In the genomic region with DNA sequence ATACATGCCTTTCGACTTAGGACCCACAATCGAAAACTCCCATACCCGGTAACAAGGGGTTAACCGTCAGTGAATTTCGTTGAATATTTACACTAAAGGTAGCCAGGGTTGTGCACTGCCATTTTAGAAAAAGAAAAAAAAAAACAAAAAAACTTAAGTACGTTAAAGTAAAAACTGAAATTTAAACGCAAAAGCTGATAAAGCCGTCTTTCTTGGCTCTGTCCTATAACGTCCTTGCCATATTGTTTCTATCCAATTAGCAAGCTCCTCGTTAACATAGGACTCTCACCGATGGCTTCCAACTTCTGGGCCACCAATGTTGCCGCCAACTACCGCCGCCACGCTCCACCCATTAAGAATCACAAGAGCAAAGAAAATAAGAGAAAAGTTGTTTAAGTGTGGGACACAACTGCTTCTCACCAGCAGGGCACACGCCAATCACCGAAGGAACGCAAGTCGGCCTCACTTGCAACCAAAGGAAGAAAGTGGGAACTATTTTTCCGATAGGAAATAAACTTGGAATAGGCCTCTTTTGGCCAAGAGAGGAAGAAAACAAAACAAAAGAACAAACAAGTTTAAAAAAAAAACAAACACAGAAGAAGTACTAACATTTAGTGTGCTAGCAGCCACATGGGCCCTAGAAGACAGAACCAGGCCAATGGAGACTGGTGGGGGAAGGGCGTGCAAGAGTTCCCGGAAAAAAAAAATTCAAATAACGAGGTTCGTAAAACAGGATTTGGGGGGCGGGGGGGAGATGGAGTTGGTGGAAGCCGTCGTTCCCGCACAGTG, we compare ENCODE assay signal across 8 mouse cellular contexts. TPM values are rescaled to one million over a fixed set of nuclear protein-coding genes. Genes with fewer than 3 reads are reported as not detected.
A peak's percentile ranks its signal among the peaks of the same experiment; 100 is the strongest.
DNase-seq lines count a peak whose midpoint lies in the region; ATAC-seq lines count a peak whose summit lies in the region.

No protein-coding gene starts in this region.

- no peaks in the 10 kb centered on the region for H3K27me3 ChIP-seq in forebrain, embryonic 11.5 days (ENCODE audit: control insufficient read depth, insufficient read depth, low read length)
- no peaks in the 10 kb centered on the region for H3K27me3 ChIP-seq in hindbrain, embryonic 16.5 days (replicated peaks; ENCODE audit: control insufficient read depth, insufficient read depth, low read length)
- H3K27me3 ChIP-seq in midbrain, embryonic 15.5 days (replicated peaks), result no peaks in the 10 kb centered on the region

- ATAC-seq in forebrain, embryonic 11.5 days (replicated peaks; ENCODE audit: low FRiP score), result no peak
- no peak for ATAC-seq in hindbrain, embryonic 16.5 days
- no peak for ATAC-seq in midbrain, embryonic 15.5 days (replicated peaks)

- peak overlapping the region; percentile 73 for H3K4me2 ChIP-seq in forebrain, embryonic 11.5 days (ENCODE audit: low read depth, low read length, severe bottlenecking)
- peak overlapping the region; percentile 66 for H3K4me2 ChIP-seq in hindbrain, embryonic 16.5 days (ENCODE audit: low read length)
- peak overlapping the region; percentile 65 for H3K4me2 ChIP-seq in midbrain, embryonic 15.5 days

- H3K4me1 ChIP-seq in forebrain, embryonic 11.5 days (replicated peaks; ENCODE audit: control insufficient read depth, insufficient read depth, low read length), result peaks cover 9% of the 10 kb centered on the region; the same call in 1 of the 2 replicates
- H3K4me1 ChIP-seq in hindbrain, embryonic 16.5 days (ENCODE audit: control insufficient read depth, insufficient read depth, low read depth, low read length), result peaks cover 27% of the 10 kb centered on the region
- peaks cover 39% of the 10 kb centered on the region for H3K4me1 ChIP-seq in midbrain, embryonic 15.5 days

- H3K9ac ChIP-seq in forebrain, embryonic 11.5 days (ENCODE audit: low read length), result peak overlapping the region; percentile 67
- H3K9ac ChIP-seq in hindbrain, embryonic 16.5 days (ENCODE audit: low read depth, low read length), result peak overlapping the region; percentile 80
- H3K9ac ChIP-seq in midbrain, embryonic 15.5 days, result peak overlapping the region; percentile 75

- no peaks in the 10 kb centered on the region for H3K9me3 ChIP-seq in forebrain, embryonic 11.5 days (ENCODE audit: control insufficient read depth, low read length)
- no peaks in the 10 kb centered on the region for H3K9me3 ChIP-seq in hindbrain, embryonic 16.5 days (ENCODE audit: control insufficient read depth, low read length)
- H3K9me3 ChIP-seq in midbrain, embryonic 15.5 days, result no peaks in the 10 kb centered on the region

- no peaks in the 10 kb centered on the region for H3K36me3 ChIP-seq in forebrain, embryonic 11.5 days (ENCODE audit: control insufficient read depth, insufficient read depth, low read length)
- H3K36me3 ChIP-seq in hindbrain, embryonic 16.5 days (ENCODE audit: control insufficient read depth, insufficient read depth, low read length), result no peaks in the 10 kb centered on the region
- no peaks in the 10 kb centered on the region for H3K36me3 ChIP-seq in midbrain, embryonic 15.5 days (replicated peaks)

- under 1% methylated on average over 28 of the region's 28 CpGs for WGBS in forebrain, embryonic 11.5 days
- under 1% methylated on average over 28 of the region's 28 CpGs for WGBS in hindbrain, embryonic 16.5 days
- WGBS in midbrain, embryonic 15.5 days, result under 1% methylated on average over 28 of the region's 28 CpGs

- peak overlapping the region; percentile 57 for H3K4me3 ChIP-seq in forebrain, embryonic 11.5 days (ENCODE audit: low read depth, low read length)
- peak overlapping the region; percentile 61 for H3K4me3 ChIP-seq in hindbrain, embryonic 16.5 days (ENCODE audit: low read length)
- H3K4me3 ChIP-seq in midbrain, embryonic 15.5 days, result peak overlapping the region; percentile 86

- peak overlapping the region; percentile 70 for H3K27ac ChIP-seq in forebrain, embryonic 11.5 days (ENCODE audit: low read depth, low read length)
- peak overlapping the region; percentile 93 for H3K27ac ChIP-seq in hindbrain, embryonic 16.5 days (ENCODE audit: low read depth, low read length)
- peak overlapping the region; percentile 96 for H3K27ac ChIP-seq in midbrain, embryonic 15.5 days

- DNase-seq in frontal cortex, postnatal 10 days (ENCODE audit: low spot score in 2 of 2), result peak; percentile 33 to 35
- DNase-seq in frontal cortex, postnatal 14 days (ENCODE audit: low spot score in 2 of 2), result no peak
- DNase-seq in adrenal gland, postnatal 10 days, result peak; percentile 62
- DNase-seq in forebrain, embryonic 11.5 days (ENCODE audit: low spot score), result peak; percentile 73
- peak; percentile 67 for DNase-seq in liver
- DNase-seq in testis, postnatal 14 days (ENCODE audit: low spot score), result peak; percentile 33

RNA-seq across cellular contexts. Expression of gene Thrap3, which starts 0.9 kb away (rescaled TPM):
- total RNA-seq in adrenal gland, postnatal 10 days (2021), result 100 to 1,000 TPM; 177 to 229 TPM
- 251 and 263 TPM in 2 replicates for polyA plus RNA-seq in forebrain, embryonic 11.5 days (2014; fragmentation: Nextera tagmentation; extraction: Ambion mirVana)
- polyA plus RNA-seq in hindbrain, embryonic 16.5 days (2015; fragmentation: Nextera tagmentation; extraction: Ambion mirVana), result 107 and 120 TPM in 2 replicates
- 140 and 150 TPM in 2 replicates for polyA plus RNA-seq in midbrain, embryonic 15.5 days (2015; fragmentation: Nextera tagmentation; extraction: Ambion mirVana)

RNA-seq across cellular contexts. Expression of gene Sh3d21, which starts 38.4 kb away (rescaled TPM):
- 1 to 10 TPM; 3.3 to 3.9 TPM for total RNA-seq in adrenal gland, postnatal 10 days (2021)
- 1.6 TPM in 2 replicates for polyA plus RNA-seq in forebrain, embryonic 11.5 days (2014; fragmentation: Nextera tagmentation; extraction: Ambion mirVana)
- polyA plus RNA-seq in hindbrain, embryonic 16.5 days (2015; fragmentation: Nextera tagmentation; extraction: Ambion mirVana), result 1.3 and 1.5 TPM in 2 replicates
- polyA plus RNA-seq in midbrain, embryonic 15.5 days (2015; fragmentation: Nextera tagmentation; extraction: Ambion mirVana), result 1.3 TPM in 2 replicates

RNA-seq across cellular contexts. Expression of gene Eva1b, which starts 54.2 kb away (rescaled TPM):
- 10 to 100 TPM; 36.3 to 41.2 TPM for total RNA-seq in adrenal gland, postnatal 10 days (2021)
- polyA plus RNA-seq in forebrain, embryonic 11.5 days (2014; fragmentation: Nextera tagmentation; extraction: Ambion mirVana), result 18.6 and 19.0 TPM in 2 replicates
- 11.8 and 13.7 TPM in 2 replicates for polyA plus RNA-seq in hindbrain, embryonic 16.5 days (2015; fragmentation: Nextera tagmentation; extraction: Ambion mirVana)
- 11.8 and 12.0 TPM in 2 replicates for polyA plus RNA-seq in midbrain, embryonic 15.5 days (2015; fragmentation: Nextera tagmentation; extraction: Ambion mirVana)

RNA-seq across cellular contexts. Expression of gene Map7d1, which starts 54.4 kb away (rescaled TPM):
- 10 to 100 TPM; 60.4 to 72.7 TPM for total RNA-seq in adrenal gland, postnatal 10 days (2021)
- 80.6 and 83.5 TPM in 2 replicates for polyA plus RNA-seq in forebrain, embryonic 11.5 days (2014; fragmentation: Nextera tagmentation; extraction: Ambion mirVana)
- polyA plus RNA-seq in hindbrain, embryonic 16.5 days (2015; fragmentation: Nextera tagmentation; extraction: Ambion mirVana), result 59.8 and 71.7 TPM in 2 replicates
- 85.4 and 92.1 TPM in 2 replicates for polyA plus RNA-seq in midbrain, embryonic 15.5 days (2015; fragmentation: Nextera tagmentation; extraction: Ambion mirVana)

Comparison
In these comparisons a context has a peak if more than half of its experiments do, and no peak if none do; other contexts are left out.
1. DNase-seq: peak in frontal cortex, postnatal 10 days (2 of 2), adrenal gland, postnatal 10 days (single experiment), forebrain, embryonic 11.5 days (single experiment), liver (single experiment) and testis, postnatal 14 days (single experiment); none in frontal cortex, postnatal 14 days (0 of 2).
2. Peak in every context shown above with its lines, with median percentiles within 50 percentile points of each other: H3K27ac ChIP-seq, H3K4me2 ChIP-seq, H3K4me3 ChIP-seq and H3K9ac ChIP-seq.